Mouse (Mus musculus): ENCODE results near the gene Ldlrad3. TPM values are rescaled to one million over a fixed set of nuclear protein-coding genes. Genes with fewer than 3 reads are reported as not detected.
A peak's percentile ranks its signal among the peaks of the same experiment; 100 is the strongest.

Gene Ldlrad3
- polyA plus RNA-seq, 1 experiment from 2014 or later, result 24.6 TPM

- no peaks in the 10 kb centered on the region for H3K27me3 ChIP-seq (replicated peaks; ENCODE audit: control insufficient read depth, insufficient read depth, low read length)
- H3K36me3 ChIP-seq (ENCODE audit: control insufficient read depth, insufficient read depth, low read length), result no peaks in the 10 kb centered on the region
- WGBS, result 40% methylated on average over 16 of the region's 16 CpGs
- H3K9me3 ChIP-seq (ENCODE audit: control insufficient read depth, low read length), result no peaks in the 10 kb centered on the region
- no peak for ATAC-seq
- no peak overlapping the region for H3K4me3 ChIP-seq (ENCODE audit: low read length)
- H3K9ac ChIP-seq (ENCODE audit: low read depth, low read length), result no peak overlapping the region
- no peak overlapping the region for H3K27ac ChIP-seq (ENCODE audit: low read depth, low read length)
- peaks cover 20% of the 10 kb centered on the region for H3K4me1 ChIP-seq (ENCODE audit: control insufficient read depth, insufficient read depth, low read depth, low read length)
- H3K4me2 ChIP-seq (ENCODE audit: low read length), result no peak overlapping the region
Observed at GRCm38 (mm10) chr2:102048296-102049175, 137.6 kb downstream of the Ldlrad3 start.

GRCm38 (mm10) chr2:102046481-102046880 is 139.7 kb downstream of the Ldlrad3 start:
- peaks cover 16% of the 10 kb centered on the region for H3K4me1 ChIP-seq (ENCODE audit: control insufficient read depth, insufficient read depth, low read depth, low read length)
- no peak for ATAC-seq
- 95% methylated on average over 7 of the region's 7 CpGs for WGBS

GRCm38 (mm10) chr2:102040456-102040855 is 145.7 kb downstream of the Ldlrad3 start:
- H3K4me1 ChIP-seq (ENCODE audit: control insufficient read depth, insufficient read depth, low read depth, low read length), result peaks cover 16% of the 10 kb centered on the region; the same call in 1 of the 2 replicates
- ATAC-seq, result no peak
- 79% methylated on average over 5 of the region's 5 CpGs for WGBS
- no peak overlapping the region for H3K4me2 ChIP-seq (ENCODE audit: low read length)
- no peak overlapping the region for H3K9ac ChIP-seq (ENCODE audit: low read depth, low read length)
- no peaks in the 10 kb centered on the region for H3K27me3 ChIP-seq (replicated peaks; ENCODE audit: control insufficient read depth, insufficient read depth, low read length)
- no peak overlapping the region for H3K4me3 ChIP-seq (ENCODE audit: low read length)
- H3K27ac ChIP-seq (ENCODE audit: low read depth, low read length), result no peak overlapping the region
- H3K36me3 ChIP-seq (ENCODE audit: control insufficient read depth, insufficient read depth, low read length), result no peaks in the 10 kb centered on the region
- H3K9me3 ChIP-seq (ENCODE audit: control insufficient read depth, low read length), result no peaks in the 10 kb centered on the region

More at GRCm38 (mm10) chr2:102046481-102046880, 139.7 kb downstream of the Ldlrad3 start:
- Histone ChIP-seq H3K27me3 (replicated peaks; ENCODE audit: control insufficient read depth, insufficient read depth, low read length) (no peaks in the 10 kb centered on the region), H3K27ac (ENCODE audit: low read depth, low read length) (no peak overlapping the region), H3K9ac (ENCODE audit: low read depth, low read length) (no peak overlapping the region), H3K4me3 (ENCODE audit: low read length) (no peak overlapping the region), H3K4me2 (ENCODE audit: low read length) (no peak overlapping the region), H3K36me3 (ENCODE audit: control insufficient read depth, insufficient read depth, low read length) (no peaks in the 10 kb centered on the region), H3K9me3 (ENCODE audit: control insufficient read depth, low read length) (no peaks in the 10 kb centered on the region)

GRCm38 (mm10) chr2:102040011-102040410 is 146.2 kb downstream of the Ldlrad3 start:
- 73% methylated on average over 2 of the region's 2 CpGs for WGBS
- Histone ChIP-seq H3K9ac (ENCODE audit: low read depth, low read length) (no peak overlapping the region), H3K36me3 (ENCODE audit: control insufficient read depth, insufficient read depth, low read length) (no peaks in the 10 kb centered on the region), H3K4me1 (ENCODE audit: control insufficient read depth, insufficient read depth, low read depth, low read length) (peaks cover 16% of the 10 kb centered on the region; the same call in 1 of the 2 replicates), H3K4me2 (ENCODE audit: low read length) (no peak overlapping the region), H3K4me3 (ENCODE audit: low read length) (no peak overlapping the region), H3K9me3 (ENCODE audit: control insufficient read depth, low read length) (no peaks in the 10 kb centered on the region), H3K27ac (ENCODE audit: low read depth, low read length) (no peak overlapping the region), H3K27me3 (replicated peaks; ENCODE audit: control insufficient read depth, insufficient read depth, low read length) (no peaks in the 10 kb centered on the region)
- no peak for ATAC-seq

- 83% methylated on average over 7 of the region's 7 CpGs for WGBS
- Histone ChIP-seq H3K27ac (ENCODE audit: low read depth, low read length) (no peak overlapping the region), H3K9ac (ENCODE audit: low read depth, low read length) (no peak overlapping the region), H3K9me3 (ENCODE audit: control insufficient read depth, low read length) (no peaks in the 10 kb centered on the region), H3K4me1 (ENCODE audit: control insufficient read depth, insufficient read depth, low read depth, low read length) (peaks cover 16% of the 10 kb centered on the region; the same call in 1 of the 2 replicates), H3K4me3 (ENCODE audit: low read length) (no peak overlapping the region), H3K36me3 (ENCODE audit: control insufficient read depth, insufficient read depth, low read length) (no peaks in the 10 kb centered on the region), H3K4me2 (ENCODE audit: low read length) (no peak overlapping the region), H3K27me3 (replicated peaks; ENCODE audit: control insufficient read depth, insufficient read depth, low read length) (no peaks in the 10 kb centered on the region)
- ATAC-seq, result no peak; the same call in 1 of the 2 replicates
Observed at GRCm38 (mm10) chr2:102038895-102039667, 147.1 kb downstream of the Ldlrad3 start.

- 22% methylated on average over 10 of the region's 10 CpGs for WGBS
- peak; percentile 85 for ATAC-seq
- no peaks in the 10 kb centered on the region for H3K27me3 ChIP-seq (replicated peaks; ENCODE audit: control insufficient read depth, insufficient read depth, low read length)
- H3K27ac ChIP-seq (ENCODE audit: low read depth, low read length), result peak overlapping the region; percentile 36; the same call in 1 of the 2 replicates
- no peak overlapping the region for H3K4me3 ChIP-seq (ENCODE audit: low read length)
- no peak overlapping the region for H3K9ac ChIP-seq (ENCODE audit: low read depth, low read length)
- H3K9me3 ChIP-seq (ENCODE audit: control insufficient read depth, low read length), result no peaks in the 10 kb centered on the region
- no peak overlapping the region for H3K4me2 ChIP-seq (ENCODE audit: low read length)
- peaks cover 21% of the 10 kb centered on the region; the same call in 1 of the 2 replicates for H3K4me1 ChIP-seq (ENCODE audit: control insufficient read depth, insufficient read depth, low read depth, low read length)
- no peaks in the 10 kb centered on the region for H3K36me3 ChIP-seq (ENCODE audit: control insufficient read depth, insufficient read depth, low read length)
Observed at GRCm38 (mm10) chr2:102038229-102038894, 147.8 kb downstream of the Ldlrad3 start.

GRCm38 (mm10) chr2:102036665-102037511 is 149.3 kb downstream of the Ldlrad3 start:
- Histone ChIP-seq H3K36me3 (ENCODE audit: control insufficient read depth, insufficient read depth, low read length) (no peaks in the 10 kb centered on the region), H3K9ac (ENCODE audit: low read depth, low read length) (peak overlapping the region; percentile 1; the same call in 1 of the 2 replicates), H3K27ac (ENCODE audit: low read depth, low read length) (no peak overlapping the region), H3K9me3 (ENCODE audit: control insufficient read depth, low read length) (no peaks in the 10 kb centered on the region), H3K4me2 (ENCODE audit: low read length) (no peak overlapping the region), H3K4me1 (ENCODE audit: control insufficient read depth, insufficient read depth, low read depth, low read length) (peaks cover 26% of the 10 kb centered on the region), H3K27me3 (replicated peaks; ENCODE audit: control insufficient read depth, insufficient read depth, low read length) (no peaks in the 10 kb centered on the region), H3K4me3 (ENCODE audit: low read length) (no peak overlapping the region)
- WGBS, result 40% methylated on average over 18 of the region's 18 CpGs
- ATAC-seq, result peak; percentile 18; the same call in 1 of the 2 replicates

- no peaks in the 10 kb centered on the region for H3K27me3 ChIP-seq (replicated peaks; ENCODE audit: control insufficient read depth, insufficient read depth, low read length)
Observed at GRCm38 (mm10) chr2:102034513-102034879, 151.7 kb downstream of the Ldlrad3 start.

More at GRCm38 (mm10) chr2:102034513-102034879, 151.7 kb downstream of the Ldlrad3 start:
- no peak overlapping the region for H3K27ac ChIP-seq (ENCODE audit: low read depth, low read length)
- H3K4me3 ChIP-seq (ENCODE audit: low read length), result no peak overlapping the region
- WGBS, result 73% methylated on average over 11 of the region's 11 CpGs
- no peak overlapping the region for H3K9ac ChIP-seq (ENCODE audit: low read depth, low read length)
- no peak for ATAC-seq
- no peaks in the 10 kb centered on the region for H3K9me3 ChIP-seq (ENCODE audit: control insufficient read depth, low read length)
- H3K4me1 ChIP-seq (ENCODE audit: control insufficient read depth, insufficient read depth, low read depth, low read length), result peaks cover 38% of the 10 kb centered on the region
- H3K36me3 ChIP-seq (ENCODE audit: control insufficient read depth, insufficient read depth, low read length), result no peaks in the 10 kb centered on the region
- no peak overlapping the region for H3K4me2 ChIP-seq (ENCODE audit: low read length)
